Mouse (Mus musculus): Measurements from ENCODE around the gene Mtg2. TPM values are rescaled to one million over a fixed set of nuclear protein-coding genes. Genes with fewer than 3 reads are reported as not detected.

Mtg2 gene
- total and polyA plus RNA-seq, 2 experiments from 2014 or later: 17.2 to 23.9 TPM

DNA sequence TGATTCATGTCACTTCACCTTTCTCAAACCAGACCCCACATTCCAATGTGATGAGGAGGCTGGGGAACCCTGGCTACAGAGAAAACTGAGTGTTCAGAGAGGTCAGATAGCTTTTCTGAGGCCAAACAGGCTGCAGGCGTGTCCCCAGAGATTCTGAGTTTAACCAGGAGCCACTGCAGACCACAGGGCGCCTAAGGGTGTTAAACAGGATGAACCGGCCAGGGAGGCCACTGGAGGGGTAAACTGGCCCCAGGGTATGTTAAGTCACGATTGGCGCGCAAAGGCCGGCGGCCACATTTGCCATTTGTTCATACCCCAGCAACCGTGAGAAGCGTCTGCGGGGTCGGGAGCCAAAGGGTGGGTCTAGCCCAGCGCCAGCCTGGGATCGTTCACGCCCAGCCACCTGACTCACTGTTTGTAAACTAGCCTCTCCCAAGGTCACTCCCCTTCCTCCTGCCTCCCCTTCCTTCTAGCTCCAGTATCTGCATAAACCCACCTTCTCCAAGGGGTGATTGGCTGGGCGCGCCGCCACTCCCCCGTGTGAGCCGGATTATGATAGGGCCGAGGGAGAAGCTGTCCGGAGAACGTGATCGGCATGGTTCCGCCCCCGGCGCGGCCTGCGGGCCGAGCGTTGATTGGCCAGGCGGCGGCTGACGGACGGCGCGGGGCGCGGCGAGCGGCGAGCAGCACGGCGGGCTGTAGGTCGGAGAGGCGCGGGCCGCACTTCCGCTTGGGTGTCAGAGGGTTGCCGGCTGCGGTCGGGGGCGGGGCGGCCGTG lies 48.5 kb downstream of the Mtg2 start, which contains the start of gene Osbpl2:
TSS of gene Osbpl2 (plus strand) at position 646 of the 778 bp plus-strand sequence.
- ATAC-seq: peak; percentile 98
- no peak for TF ChIP-seq CTCF (IDR thresholded peaks at IDR 0.05; ENCODE audit: low read depth)
- WGBS: under 1% methylated on average over 46 of the region's 55 CpGs
- Histone ChIP-seq H3K9ac (replicated peaks; ENCODE audit: low read length) (peak within 1 kb of the TSS; percentile 79), H3K9me3 (ENCODE audit: low read length) (no peaks in the 10 kb centered on the region), H3K4me3 (ENCODE audit: low read length) (peak within 1 kb of the TSS; percentile 81), H3K27me3 (ENCODE audit: insufficient read depth, low read length) (no peaks in the 10 kb centered on the region), H3K27ac (peak within 1 kb of the TSS; percentile 84), H3K4me2 (ENCODE audit: low read depth, low read length) (peak within 1 kb of the TSS; percentile 79), H3K36me3 (ENCODE audit: insufficient read depth, low read length) (peaks cover 4% of the 10 kb centered on the region; the same call in 1 of the 2 replicates), H3K4me1 (ENCODE audit: insufficient read depth, low read length) (peaks cover 37% of the 10 kb centered on the region)
- DNase-seq (ENCODE audit: low spot score): peak; percentile 99

DNA sequence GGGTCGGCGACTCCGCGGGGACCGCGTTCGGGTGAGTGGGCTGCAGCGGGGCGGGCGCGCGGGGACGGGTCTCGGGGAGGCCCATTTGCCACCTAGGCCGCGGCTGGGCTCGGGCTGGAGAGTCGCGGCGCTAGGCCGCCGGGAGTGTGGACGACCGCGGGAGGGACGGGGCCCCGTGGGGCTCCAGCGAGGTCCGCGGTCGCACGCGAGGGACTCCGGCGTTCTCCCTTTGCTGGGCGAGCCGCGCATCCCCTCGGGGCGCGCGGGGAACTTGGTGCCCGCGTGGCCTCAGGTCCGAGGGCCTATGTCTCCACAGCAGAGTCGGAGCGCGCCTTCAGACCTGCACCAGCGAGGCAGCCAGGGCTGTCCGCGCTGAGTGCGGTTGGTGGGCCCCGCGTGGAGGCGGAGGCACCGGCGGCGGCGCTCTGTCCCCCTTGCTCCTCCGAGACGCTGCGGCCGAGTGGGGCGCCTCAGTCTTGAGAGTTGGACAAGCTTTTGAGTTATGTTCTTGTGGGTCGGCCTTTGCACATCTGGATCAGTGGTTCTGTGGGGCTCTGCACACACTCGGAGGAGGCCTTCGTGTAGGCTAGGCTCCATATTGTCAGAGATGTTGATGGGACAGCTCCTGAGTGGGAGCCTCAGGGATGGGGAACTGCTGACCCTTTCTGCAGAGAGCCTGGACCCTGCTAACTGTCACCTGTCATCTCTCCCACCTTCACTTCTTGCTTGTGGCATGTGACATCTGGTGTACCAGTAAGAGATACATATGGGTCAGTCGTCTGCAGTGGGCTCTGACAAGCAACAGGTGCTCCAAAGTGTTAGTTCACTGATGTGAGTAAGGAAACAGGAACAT lies 49.3 kb downstream of the Mtg2 start:
- no peak for DNase-seq (ENCODE audit: low spot score)

DNA sequence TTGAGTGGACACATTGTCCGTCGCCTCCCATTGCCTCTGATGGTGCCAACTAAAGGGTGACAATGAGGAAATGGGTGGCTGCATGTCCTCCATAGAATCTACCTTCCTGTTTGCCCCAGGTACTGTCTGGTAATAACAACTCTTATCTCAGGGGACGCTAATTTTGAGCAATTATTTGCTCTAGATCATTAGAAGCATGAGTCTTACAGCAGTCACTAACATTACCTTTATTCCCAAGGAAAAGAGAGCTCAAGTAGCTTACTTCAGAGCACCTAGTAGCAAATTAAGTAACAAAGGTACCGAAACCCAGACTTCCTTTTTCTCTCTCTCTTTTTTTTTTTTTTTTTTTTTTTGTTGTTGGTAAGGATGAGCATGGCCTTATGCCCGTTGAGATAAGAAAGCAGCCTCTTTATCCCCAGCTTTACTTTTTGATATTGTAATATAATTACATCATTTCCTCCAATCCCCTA lies 49.9 kb downstream of the Mtg2 start:
- Histone ChIP-seq H3K27ac (no peak overlapping the region; the same call in 1 of the 2 replicates), H3K9ac (replicated peaks; ENCODE audit: low read length) (0 out of 2 replicates have a peak overlapping the region, but pooled peaks have one; percentile 79), H3K4me3 (ENCODE audit: low read length) (peak overlapping the region; percentile 81), H3K27me3 (ENCODE audit: insufficient read depth, low read length) (no peaks in the 10 kb centered on the region), H3K9me3 (ENCODE audit: low read length) (no peaks in the 10 kb centered on the region), H3K4me1 (ENCODE audit: insufficient read depth, low read length) (peaks cover 28% of the 10 kb centered on the region), H3K4me2 (ENCODE audit: low read depth, low read length) (peak overlapping the region; percentile 79), H3K36me3 (ENCODE audit: insufficient read depth, low read length) (peaks cover 4% of the 10 kb centered on the region; the same call in 1 of the 2 replicates)
- no peak for ATAC-seq
- WGBS: 59% methylated on average over 5 of the region's 5 CpGs
- DNase-seq (ENCODE audit: low spot score): no peak
- no peak for TF ChIP-seq CTCF (IDR thresholded peaks at IDR 0.05; ENCODE audit: low read depth)

More for the DNA sequence above, 49.3 kb downstream of the Mtg2 start:
- WGBS: under 1% methylated on average over 66 of the region's 68 CpGs
- Histone ChIP-seq H3K4me3 (ENCODE audit: low read length) (peak overlapping the region; percentile 81), H3K4me2 (ENCODE audit: low read depth, low read length) (peak overlapping the region; percentile 79), H3K9me3 (ENCODE audit: low read length) (no peaks in the 10 kb centered on the region), H3K36me3 (ENCODE audit: insufficient read depth, low read length) (peaks cover 4% of the 10 kb centered on the region; the same call in 1 of the 2 replicates), H3K27ac (peak overlapping the region; percentile 84), H3K4me1 (ENCODE audit: insufficient read depth, low read length) (peaks cover 30% of the 10 kb centered on the region), H3K27me3 (ENCODE audit: insufficient read depth, low read length) (no peaks in the 10 kb centered on the region), H3K9ac (replicated peaks; ENCODE audit: low read length) (peak overlapping the region; percentile 79)
- peak; percentile 43 for ATAC-seq
- TF ChIP-seq CTCF (IDR thresholded peaks at IDR 0.05; ENCODE audit: low read depth): no peak

DNA sequence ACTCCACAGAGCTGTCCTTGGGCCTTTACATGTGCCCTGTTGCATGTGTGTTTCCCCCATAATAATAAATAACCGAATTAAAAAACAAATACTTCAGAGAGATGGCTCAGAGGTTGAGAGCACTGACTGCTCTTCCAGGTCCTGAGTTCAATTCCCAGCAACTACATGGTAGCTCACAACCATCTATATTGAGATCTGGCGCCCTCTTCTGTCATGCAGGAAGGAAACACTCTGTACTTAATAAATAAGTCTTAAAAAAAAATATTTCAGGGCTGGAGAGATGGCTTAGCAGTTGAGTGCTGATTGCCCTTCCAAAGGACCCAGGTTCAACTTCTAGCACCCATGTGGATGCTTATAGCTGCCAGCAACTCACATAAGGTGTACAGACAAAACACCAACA lies 53.8 kb downstream of the Mtg2 start:
- TF ChIP-seq CTCF (IDR thresholded peaks at IDR 0.05; ENCODE audit: low read depth): peak; percentile 37
- no peak overlapping the region for H3K9ac ChIP-seq (replicated peaks; ENCODE audit: low read length)
- H3K4me3 ChIP-seq (ENCODE audit: low read length): no peak overlapping the region
- peaks cover 4% of the 10 kb centered on the region; the same call in 1 of the 2 replicates for H3K36me3 ChIP-seq (ENCODE audit: insufficient read depth, low read length)
- WGBS: 79% methylated on average over 2 of the region's 2 CpGs
- ATAC-seq: no peak
- no peak for DNase-seq (ENCODE audit: low spot score)
- peaks cover 23% of the 10 kb centered on the region for H3K4me1 ChIP-seq (ENCODE audit: insufficient read depth, low read length)
- H3K9me3 ChIP-seq (ENCODE audit: low read length): no peaks in the 10 kb centered on the region
- H3K4me2 ChIP-seq (ENCODE audit: low read depth, low read length): no peak overlapping the region
- H3K27ac ChIP-seq: no peak overlapping the region
- H3K27me3 ChIP-seq (ENCODE audit: insufficient read depth, low read length): no peaks in the 10 kb centered on the region

DNA sequence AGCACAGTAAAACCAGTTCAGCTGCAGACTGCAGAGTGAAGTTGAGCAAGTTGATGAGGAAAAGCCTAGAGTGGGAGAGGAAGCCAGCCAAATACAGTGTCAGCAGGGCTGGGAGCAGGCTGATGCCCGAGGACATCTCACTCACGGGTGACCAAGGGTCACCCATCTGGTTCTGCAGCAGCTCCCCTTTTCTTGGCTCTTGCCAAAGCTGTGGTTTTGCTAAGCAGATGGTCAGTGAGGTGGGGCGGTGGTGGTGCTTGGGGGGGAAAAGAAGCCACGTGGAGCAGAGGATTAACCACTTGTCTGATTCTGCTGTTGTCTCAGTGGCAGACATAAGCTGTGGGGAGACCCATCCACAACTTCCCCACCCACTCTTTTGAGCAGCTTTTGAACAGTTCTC lies 55.8 kb downstream of the Mtg2 start:
- Histone ChIP-seq H3K4me2 (ENCODE audit: low read depth, low read length) (no peak overlapping the region), H3K36me3 (ENCODE audit: insufficient read depth, low read length) (peaks cover 4% of the 10 kb centered on the region; the same call in 1 of the 2 replicates), H3K27me3 (ENCODE audit: insufficient read depth, low read length) (no peaks in the 10 kb centered on the region), H3K4me1 (ENCODE audit: insufficient read depth, low read length) (peaks cover 14% of the 10 kb centered on the region; the same call in 1 of the 2 replicates), H3K9me3 (ENCODE audit: low read length) (no peaks in the 10 kb centered on the region), H3K4me3 (ENCODE audit: low read length) (no peak overlapping the region), H3K27ac (peak overlapping the region; percentile 2; the same call in 1 of the 2 replicates), H3K9ac (replicated peaks; ENCODE audit: low read length) (no peak overlapping the region)
- TF ChIP-seq CTCF (IDR thresholded peaks at IDR 0.05; ENCODE audit: low read depth): no peak
- DNase-seq (ENCODE audit: low spot score) (peak; percentile 62), ATAC-seq (peak; percentile 61)
- 16% methylated on average over 4 of the region's 4 CpGs for WGBS

DNA sequence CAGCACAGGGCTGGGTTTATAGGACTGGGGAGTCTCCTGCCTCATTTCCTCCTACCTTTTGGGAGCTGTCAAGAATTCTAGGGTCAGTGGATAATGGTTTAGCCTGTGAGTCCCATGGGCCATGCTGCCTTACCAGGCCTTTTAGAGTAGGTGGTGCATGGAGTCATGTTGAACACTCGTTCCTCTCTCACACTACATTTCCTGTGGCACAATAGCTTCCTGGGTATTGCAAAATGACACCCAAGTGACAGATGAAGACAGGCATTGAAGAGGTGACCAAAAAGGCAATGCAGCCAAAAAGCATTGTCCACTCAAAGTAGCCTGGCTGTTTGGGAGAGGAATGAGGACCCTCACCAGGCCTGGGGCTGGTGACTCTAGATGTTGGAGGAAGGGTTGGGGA lies 57.3 kb downstream of the Mtg2 start:
- TF ChIP-seq CTCF (IDR thresholded peaks at IDR 0.05; ENCODE audit: low read depth): no peak
- Histone ChIP-seq H3K4me1 (ENCODE audit: insufficient read depth, low read length) (peaks cover 14% of the 10 kb centered on the region; the same call in 1 of the 2 replicates), H3K4me2 (ENCODE audit: low read depth, low read length) (no peak overlapping the region), H3K27me3 (ENCODE audit: insufficient read depth, low read length) (no peaks in the 10 kb centered on the region), H3K9me3 (ENCODE audit: low read length) (no peaks in the 10 kb centered on the region), H3K27ac (peak overlapping the region; percentile 2; the same call in 1 of the 2 replicates), H3K9ac (replicated peaks; ENCODE audit: low read length) (no peak overlapping the region), H3K36me3 (ENCODE audit: insufficient read depth, low read length) (peaks cover 4% of the 10 kb centered on the region; the same call in 1 of the 2 replicates), H3K4me3 (ENCODE audit: low read length) (no peak overlapping the region)
- WGBS: 65% methylated on average over 1 of the region's 1 CpGs
- ATAC-seq (no peak), DNase-seq (ENCODE audit: low spot score) (no peak)

Measured in hindbrain, postnatal 0 days (tissue).